Mouse (Mus musculus) C2C12 (cell line): ENCODE data around the gene Olfr702.

Experiments
- CEBPB ChIP-seq: IDR thresholded peaks from one replicate; pipeline ENCODE4 v1.6.1; 2011; ENCODE audit warnings: low read depth, mild to moderate bottlenecking, control low read depth, moderate library complexity
- CTCF ChIP-seq: IDR thresholded peaks from one replicate; pipeline ENCODE4 v1.5.1; 2011; ENCODE audit not compliant: control insufficient read depth, insufficient read depth, insufficient read length
- FOSL1 ChIP-seq: IDR thresholded peaks from one replicate; pipeline ENCODE4 v1.8.0; 2011; ENCODE audit warnings: mild to moderate bottlenecking, low read length; ENCODE audit not compliant: poor library complexity, insufficient read depth, severe bottlenecking
- MAX ChIP-seq: IDR thresholded peaks from one replicate; pipeline ENCODE4 v1.6.1; 2011; ENCODE audit warnings: mild to moderate bottlenecking, control low read depth
- MYOD1 ChIP-seq: IDR thresholded peaks from one replicate; pipeline ENCODE4 v1.6.1; 2011; ENCODE audit warnings: low read depth; ENCODE audit not compliant: control insufficient read depth, insufficient read length
- MYOG ChIP-seq: IDR thresholded peaks from one replicate; pipeline ENCODE4 v1.6.1; 2011; ENCODE audit not compliant: control insufficient read depth, insufficient read length; ENCODE audit errors: extremely low read depth
- USF1 ChIP-seq: IDR thresholded peaks from one replicate; pipeline ENCODE4 v1.6.1; 2011; ENCODE audit warnings: low read depth, mild to moderate bottlenecking, control low read depth, moderate library complexity

- TF ChIP-seq CTCF: no peak
- no peak for TF ChIP-seq USF1
- no peak for TF ChIP-seq MYOD1
- TF ChIP-seq MYOG: no peak
- TF ChIP-seq CEBPB: no peak
- no peak for TF ChIP-seq MAX
- TF ChIP-seq FOSL1: no peak
Observed at GRCm38 (mm10) chr7:106808734-106809133, 25.0 kb downstream of the Olfr702 start, which contains the start of gene Olfr700.
